Mouse (Mus musculus) thymus, postnatal 36 days (tissue): ENCODE data around the gene Pole4.

Experiments used
- DNase-seq, 2 experiments: peaks; one replicate each; pipeline ENCODE4 v3.0.0; 2022; ENCODE audit warnings: mixed read lengths in 2 of 2

Pole4 gene

DNA sequence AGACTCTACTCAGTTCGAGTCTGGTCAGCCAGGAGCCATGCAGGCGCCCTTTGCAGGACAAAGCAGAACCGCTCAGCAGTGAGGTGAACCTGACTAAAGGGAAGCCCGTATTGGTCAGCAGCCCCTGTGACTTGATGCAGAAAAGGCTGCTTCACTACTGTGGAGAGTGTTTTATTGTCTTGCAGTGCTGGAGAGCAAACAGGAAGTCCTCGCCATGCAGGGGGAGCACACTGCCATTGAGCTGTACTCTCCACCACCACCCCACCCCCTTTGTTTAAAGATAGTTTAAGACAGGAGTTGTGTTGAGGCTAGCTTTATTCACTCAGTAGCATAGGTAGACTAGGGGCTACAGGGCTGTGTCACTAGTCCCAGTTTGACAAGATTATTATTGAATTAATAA, at the start of gene Pole4:
Gene Pole4 (minus strand): TSS at position 145 of the 400 bp plus-strand sequence.
- DNase-seq: no peak

DNA sequence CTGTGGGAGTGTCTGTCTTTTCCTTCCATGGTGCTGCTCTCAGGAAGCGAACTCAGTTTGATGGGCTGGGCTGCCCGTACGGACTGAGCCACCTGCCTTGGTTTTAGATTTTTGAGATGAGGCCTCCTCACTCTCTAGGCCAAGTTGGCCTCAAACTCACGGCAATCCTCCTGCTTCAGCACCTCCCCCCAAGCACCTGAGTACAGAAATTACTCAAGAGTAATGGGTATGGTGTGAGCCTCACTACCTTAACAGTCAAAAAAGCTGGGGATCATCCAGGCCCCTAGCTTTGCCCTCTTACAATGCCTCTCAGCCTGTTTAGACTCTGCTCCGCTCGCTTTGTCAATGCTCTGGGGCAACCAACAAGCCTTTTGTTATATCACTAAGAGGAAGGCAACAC, 49.6 kb upstream of the Pole4 start:
- no peak for DNase-seq

DNA sequence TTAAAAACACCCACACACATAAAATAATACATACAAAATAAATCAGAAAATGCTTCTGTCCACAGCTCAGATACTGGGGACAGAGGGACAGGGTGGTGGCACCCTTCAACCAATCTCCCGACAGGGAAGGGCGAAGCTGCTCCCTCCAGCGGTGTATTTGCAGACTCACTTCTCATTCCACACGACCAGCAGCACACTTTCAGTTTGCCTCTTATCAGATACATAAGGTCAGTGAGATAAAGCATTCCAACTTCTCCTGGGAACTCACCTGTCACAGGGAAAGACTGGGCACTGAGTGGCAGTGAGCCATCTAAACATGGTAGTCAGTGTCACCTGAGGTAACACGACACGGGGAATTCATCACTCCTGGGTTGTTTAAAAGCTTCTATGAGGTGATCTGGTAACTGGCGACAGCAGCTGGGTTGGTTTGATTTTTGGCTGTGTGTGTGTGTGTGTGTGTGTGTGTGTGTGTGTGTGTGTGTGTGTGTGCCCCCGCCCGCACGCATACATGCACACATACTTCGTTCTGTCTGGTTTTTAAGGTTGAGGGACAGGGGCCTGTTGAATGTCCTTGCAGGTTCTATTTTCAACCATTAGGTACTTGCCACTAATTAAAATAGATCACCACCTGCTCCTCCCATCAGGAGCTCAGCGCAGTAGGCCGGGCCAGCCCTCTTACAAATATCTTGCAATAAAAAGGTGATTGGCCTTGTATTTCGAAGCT, 48.6 kb upstream of the Pole4 start:
- no peak for DNase-seq

DNA sequence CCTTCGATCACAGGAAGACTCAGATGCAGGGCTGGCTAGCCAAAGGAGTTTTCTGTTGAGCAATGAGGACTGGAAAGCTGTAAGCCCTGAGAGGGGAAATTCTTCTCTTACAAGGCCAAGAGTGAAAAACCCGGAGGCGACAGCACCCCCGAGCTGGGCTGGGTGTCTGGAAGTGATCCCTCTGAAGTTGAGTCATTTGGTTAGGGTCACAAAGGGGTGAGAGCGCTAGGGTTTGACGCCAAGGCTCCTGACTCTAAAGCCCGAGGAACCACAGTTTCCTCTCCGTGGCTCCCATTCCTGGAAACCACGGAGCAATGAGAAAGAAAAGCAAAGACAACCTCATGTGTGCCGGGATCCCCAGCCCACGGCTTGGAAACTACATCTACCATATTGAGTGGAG, 47.9 kb upstream of the Pole4 start:
- no peak for DNase-seq

DNA sequence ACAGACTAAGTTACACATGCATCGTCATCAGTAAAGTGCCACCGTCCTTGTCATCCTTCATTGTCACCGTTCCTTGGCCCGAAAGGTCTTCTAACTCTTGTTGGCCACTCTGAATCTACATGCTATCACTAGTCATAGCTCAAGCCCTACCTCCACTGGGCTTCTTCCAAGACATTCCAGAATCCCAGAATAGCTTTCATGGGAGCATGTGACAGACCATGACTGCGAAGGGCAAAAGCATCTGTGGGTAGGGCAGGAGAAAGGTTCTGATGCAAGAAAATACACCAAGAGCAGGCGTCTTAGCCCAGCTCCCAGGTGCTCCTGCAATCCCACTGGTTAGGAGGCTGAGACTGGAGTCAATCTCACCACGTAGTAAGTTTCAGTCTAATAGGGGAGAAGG, 46.6 kb upstream of the Pole4 start:
- no peak for DNase-seq

DNA sequence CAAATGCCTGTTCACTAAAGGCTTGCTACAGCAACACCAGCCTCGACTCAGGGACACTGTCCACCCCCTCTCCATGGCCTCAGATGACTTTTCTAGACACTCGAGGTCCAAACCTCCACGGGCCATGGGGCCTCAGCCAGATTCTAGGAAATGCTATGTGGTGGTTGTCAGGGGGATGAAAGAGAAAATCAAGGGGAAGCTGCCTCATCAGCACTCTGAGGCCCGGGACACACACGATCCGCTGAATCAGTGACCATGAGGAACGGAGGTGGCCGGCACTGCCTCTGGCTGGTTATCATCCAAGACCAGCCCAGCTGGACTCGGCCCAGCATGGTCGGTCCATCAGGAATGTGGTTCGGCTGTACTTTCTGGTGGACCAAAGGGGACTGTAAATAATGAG, 45.9 kb upstream of the Pole4 start:
- DNase-seq: no peak

DNA sequence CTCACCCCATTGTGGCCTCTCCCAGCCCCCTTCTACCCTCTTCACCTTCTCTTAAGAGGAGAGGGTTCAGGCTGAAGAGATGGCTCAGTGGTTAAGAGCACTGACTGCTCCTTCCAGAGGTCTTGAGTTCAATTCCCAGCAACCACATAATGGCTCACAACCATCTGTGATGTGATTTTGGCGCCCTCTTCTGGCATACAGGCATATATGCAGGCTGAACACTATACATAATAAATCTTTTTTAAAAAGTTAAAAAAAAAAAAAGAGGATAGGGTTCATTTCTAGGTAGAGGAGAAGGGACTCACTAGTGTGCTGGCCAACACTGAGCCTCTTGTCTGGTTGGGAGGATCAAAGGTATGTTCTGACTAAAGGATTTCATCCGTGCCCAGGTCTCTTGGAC, 44.9 kb upstream of the Pole4 start:
- no peak for DNase-seq

DNA sequence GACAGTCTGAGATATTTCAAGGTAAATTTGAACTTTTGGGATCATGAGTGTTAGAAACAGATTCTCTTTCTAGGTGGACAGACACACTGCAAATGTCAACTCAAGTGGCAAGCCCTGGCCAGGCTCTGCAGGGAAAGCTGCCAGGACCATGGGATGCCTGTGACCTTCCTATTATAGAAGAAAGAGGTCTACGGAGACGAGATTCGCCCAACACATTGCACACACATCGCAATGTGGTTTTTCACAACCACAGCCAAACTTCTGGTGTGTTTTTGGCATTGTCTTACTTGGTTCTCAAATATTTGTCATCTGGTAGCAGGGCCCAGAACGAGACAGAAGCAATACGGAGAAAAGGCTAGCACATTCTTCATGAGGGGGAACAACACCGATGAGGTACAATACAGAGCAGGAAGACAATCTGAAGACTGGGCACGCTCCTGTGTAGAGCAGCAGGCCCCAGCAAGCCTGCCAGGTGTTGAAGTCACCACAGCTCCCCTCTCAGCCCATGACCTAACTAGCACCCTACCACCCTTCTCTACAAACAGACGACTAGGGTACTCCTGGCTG, 43.0 kb upstream of the Pole4 start:
- DNase-seq: no peak

DNA sequence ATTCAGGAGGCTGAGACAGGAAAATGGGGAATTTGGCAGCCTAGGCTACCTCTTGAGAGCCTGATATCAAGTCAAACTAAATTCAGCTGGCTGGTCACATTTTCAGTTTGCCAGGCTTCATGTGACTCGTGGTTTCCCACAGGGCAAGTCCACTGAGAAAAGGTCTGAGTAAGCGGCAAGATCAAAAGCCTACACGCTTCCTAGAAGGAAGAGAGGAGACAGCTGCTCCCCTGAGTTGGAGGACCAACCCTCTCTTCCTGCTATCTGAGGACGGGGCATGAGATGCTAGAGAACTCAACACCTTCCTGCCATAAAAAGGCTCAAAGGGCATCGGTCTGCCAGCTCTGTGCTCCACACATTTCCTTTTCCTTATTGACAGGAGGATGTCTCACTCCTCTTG, 41.9 kb upstream of the Pole4 start:
- no peak for DNase-seq

DNA sequence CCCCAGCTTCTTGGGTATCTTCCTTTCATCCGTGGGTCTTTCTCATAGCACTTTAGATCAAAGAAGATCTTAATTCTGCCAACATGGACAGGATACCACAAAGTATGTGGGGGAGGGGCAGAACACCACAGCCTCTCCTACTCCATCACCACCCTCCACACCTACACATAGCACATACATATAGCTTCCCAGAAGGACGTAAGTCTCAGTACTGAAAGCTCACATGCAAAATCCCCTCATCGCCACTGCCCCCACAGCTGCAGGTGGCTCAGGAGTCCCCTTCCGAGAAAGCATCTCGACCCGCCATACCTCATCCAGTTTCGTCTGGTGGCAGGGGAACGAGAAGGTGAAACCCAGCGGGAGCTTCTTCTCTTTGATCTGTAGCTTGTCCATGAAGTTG, 39.4 kb upstream of the Pole4 start:
- DNase-seq: no peak

DNA sequence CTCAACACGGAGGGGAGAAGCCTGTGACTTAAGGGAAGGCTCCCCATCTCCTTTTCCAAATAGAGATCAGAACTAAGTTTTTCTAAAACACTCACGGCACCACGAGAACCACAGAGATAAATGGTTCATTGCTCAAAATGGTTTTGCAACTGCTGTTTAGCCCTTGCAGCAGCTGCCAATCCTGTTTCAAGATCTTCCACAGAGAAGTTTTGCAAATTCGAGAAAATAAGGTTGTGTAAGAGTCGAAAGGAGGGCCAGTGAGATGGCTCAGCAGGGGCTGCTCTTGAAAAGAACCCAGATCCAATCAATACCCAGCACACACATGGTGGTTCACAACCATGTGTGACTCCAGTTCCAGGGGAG, 36.3 kb upstream of the Pole4 start:
- no peak for DNase-seq

DNA sequence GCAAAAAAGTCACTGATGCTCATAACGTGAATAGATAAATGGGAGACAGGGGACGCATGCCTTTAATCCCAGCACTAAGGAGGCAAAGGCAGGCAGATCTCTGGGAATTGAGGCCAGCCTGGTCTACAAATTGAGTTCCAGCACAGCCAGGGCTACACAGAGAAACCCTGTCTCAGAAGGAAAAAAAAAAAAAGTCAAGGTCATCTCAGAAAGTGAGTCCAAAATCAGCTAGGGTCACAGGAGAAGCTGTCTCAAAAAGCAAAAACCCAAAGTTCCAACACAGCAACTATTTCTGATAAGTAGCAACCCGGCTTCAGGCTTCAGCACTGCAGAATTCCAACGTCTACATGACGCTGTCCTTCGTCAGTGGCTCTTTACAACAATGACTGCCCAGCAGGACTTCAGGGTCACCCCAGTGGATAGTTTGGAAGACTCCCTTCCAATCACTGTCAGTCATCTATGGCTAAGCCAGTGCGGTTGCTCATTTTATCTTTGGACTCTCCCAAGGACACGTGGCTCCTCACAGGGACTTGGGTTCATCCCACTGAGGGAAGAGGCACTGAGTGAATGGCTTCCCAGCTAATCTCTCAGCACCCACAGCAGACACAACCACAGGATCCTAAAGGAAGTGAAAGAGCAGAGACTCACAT, 35.8 kb upstream of the Pole4 start:
- DNase-seq: no peak

DNA sequence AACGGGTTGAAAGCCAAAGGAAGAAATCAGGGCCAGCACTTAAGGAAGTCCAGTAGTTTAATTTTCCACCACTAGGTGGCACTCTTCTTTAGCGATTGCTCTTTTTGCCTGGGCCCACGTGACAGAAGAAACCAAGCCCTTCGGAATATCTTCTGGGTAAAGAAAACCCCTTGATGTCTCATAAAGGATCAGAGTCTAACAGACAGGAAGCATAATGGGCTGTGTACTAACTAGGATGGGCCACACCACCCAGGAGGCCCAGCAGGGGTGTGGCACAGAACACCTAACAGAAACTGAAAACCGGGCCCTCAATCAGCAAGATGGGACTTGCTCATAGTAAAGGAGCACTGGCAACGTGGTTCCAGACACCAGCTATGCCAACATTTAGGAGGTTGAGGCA, 35.1 kb upstream of the Pole4 start:
- DNase-seq: peak; percentile 25 to 32

DNA sequence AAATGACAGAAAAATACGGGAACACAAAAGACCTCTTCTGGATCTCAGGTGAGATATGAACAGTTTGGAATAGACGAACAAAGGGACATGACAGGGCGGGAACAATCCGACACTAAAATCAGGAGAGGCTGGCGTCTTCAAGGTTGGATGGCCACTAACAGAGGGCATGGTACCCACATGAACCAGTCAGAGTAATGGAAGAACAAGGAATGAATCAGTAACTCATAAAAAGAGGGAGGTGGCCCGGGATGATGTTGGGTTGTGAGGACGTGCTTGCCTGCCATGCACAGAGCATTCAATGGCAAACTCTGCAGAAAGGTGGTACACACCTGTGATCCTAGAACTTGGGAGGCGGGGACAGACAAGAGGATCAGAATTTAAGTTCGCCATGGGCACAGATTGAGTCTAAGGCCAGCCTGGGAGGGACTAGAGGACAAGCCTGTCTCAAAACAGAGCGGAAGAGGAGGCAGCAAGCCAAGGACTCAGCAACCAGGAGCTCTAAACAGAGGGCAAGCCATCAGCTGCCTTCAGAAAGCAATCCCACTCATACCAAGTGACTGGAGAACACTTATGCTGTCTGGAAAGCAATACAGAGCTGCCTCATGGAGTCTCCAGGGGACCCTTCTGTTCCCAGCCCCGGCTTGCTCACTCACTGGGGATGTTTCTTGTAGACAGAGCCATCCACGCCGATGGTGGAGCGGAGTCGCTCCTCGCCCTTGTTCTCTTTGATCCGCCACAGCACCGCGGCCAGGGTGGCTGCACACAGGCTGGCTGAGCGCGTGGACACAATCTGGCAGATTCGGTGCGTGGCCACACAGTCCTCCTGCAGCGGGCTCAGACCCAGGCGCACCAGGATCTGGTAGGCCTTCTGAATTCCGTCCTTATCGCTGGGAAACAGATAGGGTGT, 32.7 kb upstream of the Pole4 start:
- no peak for DNase-seq

DNA sequence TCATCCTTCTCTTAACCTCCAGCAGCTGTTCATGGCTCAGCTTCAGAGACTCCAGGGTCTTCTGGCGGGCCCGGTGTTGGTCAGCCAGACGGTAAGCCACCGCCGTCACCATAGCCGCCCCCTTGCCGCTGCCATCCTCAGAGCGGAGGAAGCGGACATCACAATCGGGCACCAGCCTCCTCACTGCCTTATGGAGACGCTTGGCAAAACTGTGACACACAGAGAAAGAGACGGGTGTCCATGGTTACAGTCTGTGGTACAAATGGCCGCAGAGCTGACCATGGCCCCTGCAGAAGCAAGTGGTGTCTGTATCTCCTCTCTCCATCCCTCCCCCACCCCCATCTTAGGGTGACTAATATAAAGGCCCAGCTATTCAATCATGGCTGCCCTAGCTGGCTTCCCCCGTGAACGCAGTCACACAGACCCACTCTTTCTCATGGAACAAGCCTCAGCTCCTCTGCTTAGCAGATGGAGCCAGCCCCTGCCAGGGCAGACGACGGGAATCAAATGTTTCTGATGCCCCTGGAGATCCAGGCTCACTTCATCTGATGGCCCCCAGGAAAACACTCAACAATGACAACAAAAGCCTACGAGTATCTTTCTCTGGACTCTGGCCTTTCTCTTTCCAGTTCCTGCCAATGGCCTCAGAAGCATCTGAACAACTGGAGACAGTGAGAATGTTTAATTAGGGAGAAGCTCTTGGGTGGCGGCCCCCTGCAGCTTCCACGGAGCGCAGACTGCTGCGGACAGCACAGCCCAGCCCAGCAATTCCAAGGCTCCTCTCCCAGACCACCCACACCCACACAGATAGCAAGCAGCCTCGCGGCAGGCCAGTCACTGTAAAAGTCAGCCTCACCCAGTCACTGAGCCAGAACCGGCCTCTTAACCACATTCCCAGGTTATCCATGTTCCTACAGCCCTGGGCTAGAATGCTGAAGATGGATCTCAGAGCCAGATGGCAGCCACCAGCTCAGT, 31.7 kb upstream of the Pole4 start:
- no peak for DNase-seq

DNA sequence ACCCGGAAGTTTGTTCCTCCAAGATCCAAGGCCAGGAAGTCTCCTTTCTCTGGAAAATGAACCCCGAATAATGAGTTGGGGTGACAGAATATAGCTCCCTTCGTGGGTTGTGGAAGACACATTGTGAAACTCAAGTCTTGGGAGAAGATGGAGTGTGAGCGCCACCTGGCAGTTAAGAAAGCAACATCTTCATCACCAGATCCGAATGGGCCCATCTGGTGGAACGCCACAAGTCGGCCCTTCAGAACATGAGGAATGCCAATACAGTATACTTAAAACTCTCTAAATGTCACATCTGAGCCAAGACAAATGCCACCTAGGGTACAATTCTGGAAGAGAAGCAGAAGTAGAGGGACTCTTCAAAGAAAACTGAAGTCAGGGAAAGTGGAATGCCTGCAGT, 30.2 kb upstream of the Pole4 start:
- DNase-seq: no peak

DNA sequence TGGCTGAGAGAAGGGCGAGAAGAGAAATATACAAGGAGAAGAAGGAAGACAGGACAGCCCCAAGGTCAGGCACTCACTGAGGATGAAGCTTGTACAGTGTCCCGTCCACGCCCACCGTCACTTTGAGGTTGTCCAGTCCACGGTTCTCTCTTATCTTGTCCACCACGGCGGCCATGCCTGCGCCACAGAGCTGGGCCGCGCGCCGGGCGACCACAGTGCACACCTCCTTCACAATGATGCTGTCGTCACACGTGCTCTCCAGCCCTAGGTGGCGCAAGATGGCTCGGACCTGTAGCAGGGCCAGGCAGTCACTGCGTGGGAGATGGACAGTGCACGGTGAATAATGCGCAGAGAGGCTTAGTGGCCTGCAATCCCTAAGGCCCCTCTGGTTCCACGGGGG, 23.5 kb upstream of the Pole4 start:
- no peak for DNase-seq

DNA sequence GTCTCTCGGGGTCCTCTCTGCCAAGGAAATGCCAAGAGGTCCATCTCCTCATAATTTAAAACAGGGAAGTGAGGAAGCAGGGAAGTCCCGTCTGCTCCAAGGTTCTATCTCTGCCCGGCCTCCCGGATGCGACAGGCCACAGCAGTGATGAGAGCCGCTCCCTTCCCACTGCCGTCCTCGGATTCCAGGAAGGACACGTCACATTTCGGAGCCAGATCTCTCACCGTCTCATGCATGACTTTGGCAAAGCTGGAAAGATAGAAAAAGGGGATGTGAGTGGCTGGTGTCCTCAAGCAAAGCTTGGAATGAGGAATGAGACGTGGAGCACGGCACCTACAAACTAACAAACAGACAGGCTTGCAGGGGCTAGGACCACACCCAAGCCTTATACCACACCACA, 22.0 kb upstream of the Pole4 start:
- DNase-seq: no peak

DNA sequence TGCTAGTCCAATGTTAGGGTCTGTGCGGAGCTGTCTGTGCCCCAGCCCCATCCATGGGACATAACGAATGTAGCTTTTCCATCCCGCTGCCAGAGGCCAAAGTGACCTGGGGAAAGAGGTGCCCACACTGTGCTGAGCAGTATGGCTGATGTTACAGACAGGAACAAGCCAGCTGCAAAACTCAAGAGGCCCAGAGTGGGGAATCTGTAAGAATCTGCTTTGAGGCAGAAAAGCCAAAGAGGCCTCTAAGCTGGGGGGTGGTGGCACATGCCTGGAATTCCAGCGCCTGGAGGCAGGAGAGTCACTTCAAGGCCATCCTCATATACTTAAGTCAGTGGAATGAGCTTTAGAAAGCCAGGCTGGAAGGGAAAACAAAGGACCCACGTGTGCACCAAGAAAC, 18.2 kb upstream of the Pole4 start:
- no peak for DNase-seq

DNA sequence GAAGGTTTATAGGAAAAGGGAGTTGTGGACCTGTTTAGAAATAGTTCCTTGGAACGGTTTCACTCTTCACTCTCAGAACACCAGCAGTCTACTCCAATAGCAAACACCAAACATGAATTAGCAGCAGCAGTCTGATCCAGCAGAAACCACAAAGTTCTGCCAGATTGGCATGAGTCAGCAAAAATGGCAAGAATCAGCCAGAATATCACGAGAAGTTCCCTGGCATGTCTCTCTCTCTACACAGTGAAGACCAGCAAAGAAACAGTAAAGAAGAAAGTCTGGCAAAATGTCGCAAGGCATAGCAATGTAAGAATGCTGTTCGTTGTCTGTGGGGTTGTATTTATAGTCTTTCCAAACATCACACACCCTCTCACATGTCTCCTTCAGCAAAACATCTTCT, 11.0 kb upstream of the Pole4 start:
- no peak for DNase-seq

DNA sequence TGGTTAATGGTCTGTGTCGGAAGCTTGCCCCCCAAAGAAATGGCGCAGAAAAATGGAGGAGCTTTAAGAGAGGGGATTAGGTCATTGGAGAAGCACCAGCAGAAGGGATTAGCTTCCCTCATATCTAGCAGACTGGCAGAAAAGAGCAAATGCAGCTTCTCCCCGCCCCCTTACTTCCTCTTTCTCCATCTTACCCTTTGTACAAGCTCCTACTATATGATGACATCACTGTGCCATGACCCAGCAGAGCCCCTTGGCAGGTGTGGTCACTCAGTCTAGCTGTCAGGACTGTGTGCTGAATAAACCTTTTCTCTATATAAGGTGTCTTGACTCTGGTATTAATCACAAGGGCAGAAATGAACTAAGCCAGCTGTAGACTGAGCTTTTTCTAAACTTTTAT, 10.5 kb upstream of the Pole4 start:
- DNase-seq: no peak

DNA sequence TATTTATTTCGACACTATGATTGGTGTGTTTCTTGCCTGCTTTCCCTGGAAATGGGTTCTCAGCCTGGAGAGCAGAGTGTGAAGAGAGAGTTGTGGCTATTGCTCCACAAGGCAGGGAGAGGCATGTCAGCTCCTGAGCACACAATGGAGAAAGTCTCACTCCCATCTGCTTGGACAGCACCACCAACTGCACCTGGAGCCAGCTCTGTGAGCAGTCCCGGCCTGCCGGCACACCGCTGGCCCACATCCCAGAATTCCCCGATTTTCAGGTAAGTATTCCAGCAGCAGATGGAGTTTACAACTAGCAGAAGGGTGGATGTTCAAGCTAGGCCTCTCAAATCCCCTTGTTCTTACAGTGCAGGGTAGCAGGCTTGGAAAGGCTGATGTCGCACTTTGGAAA, 10.1 kb upstream of the Pole4 start:
- DNase-seq: no peak
